Mouse (Mus musculus): Measurements from ENCODE around the gene Scube3. TPM values are rescaled to one million over a fixed set of nuclear protein-coding genes. Genes with fewer than 3 reads are reported as not detected.

Scube3 gene
- polyA plus RNA-seq, 1 experiment from 2014 or later, result 9.4 TPM

- peak overlapping the region; percentile 36; the same call in 1 of the 2 replicates for H3K9ac ChIP-seq
- H3K36me3 ChIP-seq, result peaks cover 4% of the 10 kb centered on the region
- ATAC-seq (ENCODE audit: insufficient number of reproducible peaks, insufficient read depth, low FRiP score, low TSS enrichment, low read depth), result no peak
- no peak overlapping the region for H3K27ac ChIP-seq
- peaks cover 1% of the 10 kb centered on the region; the same call in 1 of the 2 replicates for H3K27me3 ChIP-seq
- peak overlapping the region; percentile 7; the same call in 1 of the 2 replicates for H3K4me2 ChIP-seq
- WGBS, result 60% methylated on average over 8 of the region's 8 CpGs
- H3K4me1 ChIP-seq, result peaks cover 62% of the 10 kb centered on the region
- H3K4me3 ChIP-seq, result no peak overlapping the region
- no peaks in the 10 kb centered on the region for H3K9me3 ChIP-seq
Observed at GRCm38 (mm10) chr17:28149734-28150133, 7.8 kb downstream of the Scube3 start.

DNA sequence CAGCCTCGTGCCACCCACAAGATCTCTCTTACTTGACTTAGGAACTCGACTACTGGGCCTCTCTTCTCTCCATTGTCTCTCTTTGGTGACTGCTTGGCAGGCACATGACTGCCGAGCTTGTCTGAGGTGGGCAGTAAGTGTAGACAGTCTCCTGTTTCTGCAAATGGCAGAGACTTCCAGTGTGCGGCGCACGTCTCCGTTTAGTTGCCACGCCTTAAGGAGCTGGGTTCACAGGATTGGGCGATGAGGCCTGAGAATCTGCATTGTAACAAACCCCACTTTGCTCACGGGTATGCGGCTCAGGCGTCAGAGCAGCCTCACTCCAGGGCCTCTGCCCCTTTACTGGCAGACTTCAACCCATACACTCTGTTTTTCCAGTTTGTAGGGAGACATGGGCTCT lies 8.5 kb downstream of the Scube3 start:
- H3K4me3 ChIP-seq, result no peak overlapping the region
- WGBS, result 72% methylated on average over 12 of the region's 12 CpGs
- H3K4me1 ChIP-seq, result peaks cover 55% of the 10 kb centered on the region
- H3K36me3 ChIP-seq, result peaks cover 11% of the 10 kb centered on the region
- H3K27me3 ChIP-seq, result no peaks in the 10 kb centered on the region; the same call in 1 of the 2 replicates
- no peak overlapping the region for H3K4me2 ChIP-seq
- no peaks in the 10 kb centered on the region for H3K9me3 ChIP-seq
- no peak overlapping the region for H3K27ac ChIP-seq
- ATAC-seq (ENCODE audit: insufficient number of reproducible peaks, insufficient read depth, low FRiP score, low TSS enrichment, low read depth), result no peak
- no peak overlapping the region for H3K9ac ChIP-seq

DNA sequence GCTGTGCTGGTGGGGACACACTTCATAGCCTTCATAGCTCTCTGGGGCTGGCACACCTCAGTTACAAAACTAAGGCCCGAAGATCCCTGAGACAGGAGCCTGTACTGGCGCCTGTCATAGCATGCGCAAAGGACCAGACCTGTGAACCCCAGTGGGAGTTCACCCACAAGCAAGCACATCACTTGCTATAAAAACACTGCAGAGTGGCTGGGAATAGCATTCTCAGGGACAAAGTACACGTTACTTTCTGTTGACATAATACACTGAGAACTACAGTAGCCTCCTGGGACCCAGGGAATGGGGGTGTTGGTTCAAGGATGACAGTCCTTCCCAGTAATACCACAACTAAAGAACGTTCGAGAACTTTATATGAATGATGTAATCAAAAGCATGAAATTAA lies 11.2 kb downstream of the Scube3 start:
- no peak for ATAC-seq (ENCODE audit: insufficient number of reproducible peaks, insufficient read depth, low FRiP score, low TSS enrichment, low read depth)
- Histone ChIP-seq H3K9me3 (no peaks in the 10 kb centered on the region), H3K27ac (no peak overlapping the region), H3K36me3 (peaks cover 32% of the 10 kb centered on the region), H3K27me3 (no peaks in the 10 kb centered on the region; the same call in 1 of the 2 replicates), H3K4me3 (no peak overlapping the region), H3K9ac (no peak overlapping the region), H3K4me1 (peaks cover 30% of the 10 kb centered on the region), H3K4me2 (no peak overlapping the region)
- 71% methylated on average over 6 of the region's 6 CpGs for WGBS

DNA sequence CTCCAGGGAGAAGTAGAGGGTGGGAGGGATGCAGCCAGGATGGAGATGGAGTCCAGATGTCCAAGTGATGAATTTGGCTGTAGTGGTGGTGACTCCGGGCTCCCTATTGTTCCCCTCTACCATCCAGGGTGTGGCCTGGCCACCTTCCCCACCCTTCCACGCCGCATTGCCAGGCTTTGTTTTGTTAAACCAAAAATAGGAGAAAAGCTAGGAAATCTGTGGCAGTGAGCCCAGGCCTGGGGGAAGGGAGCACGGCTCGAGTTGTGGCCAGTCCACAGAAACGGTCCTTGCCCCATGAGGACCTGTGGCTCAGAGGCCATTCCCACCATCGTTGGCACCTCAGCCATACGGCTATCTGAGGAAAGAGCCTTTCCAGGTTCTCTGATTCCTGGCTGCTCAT lies 13.0 kb downstream of the Scube3 start:
- no peaks in the 10 kb centered on the region; the same call in 1 of the 2 replicates for H3K27me3 ChIP-seq
- no peak for ATAC-seq (ENCODE audit: insufficient number of reproducible peaks, insufficient read depth, low FRiP score, low TSS enrichment, low read depth)
- H3K36me3 ChIP-seq, result peaks cover 32% of the 10 kb centered on the region
- WGBS, result 89% methylated on average over 8 of the region's 8 CpGs
- no peaks in the 10 kb centered on the region for H3K9me3 ChIP-seq
- H3K4me1 ChIP-seq, result peaks cover 30% of the 10 kb centered on the region
- H3K27ac ChIP-seq, result no peak overlapping the region
- no peak overlapping the region for H3K4me2 ChIP-seq
- no peak overlapping the region for H3K9ac ChIP-seq
- H3K4me3 ChIP-seq, result no peak overlapping the region

DNA sequence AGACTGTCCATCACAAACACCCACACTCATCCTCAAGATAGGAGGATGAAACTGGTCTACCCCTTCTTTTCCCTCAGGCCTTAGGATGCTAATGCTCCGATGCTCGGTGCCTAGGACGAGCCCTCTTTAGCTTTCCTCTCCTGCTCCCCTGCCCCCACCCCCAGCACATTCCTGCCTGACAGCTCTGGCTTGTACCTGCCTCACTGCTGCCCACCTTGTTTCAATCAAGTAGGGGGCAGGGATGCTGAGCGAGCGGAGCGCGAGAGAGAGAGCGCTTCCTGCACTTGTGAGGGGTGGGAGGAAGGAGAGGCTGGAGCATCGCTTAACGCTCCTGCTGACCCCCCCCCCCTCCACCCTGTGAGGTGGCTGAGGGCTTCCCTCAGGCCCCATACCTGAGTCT lies 18.4 kb downstream of the Scube3 start:
- H3K27ac ChIP-seq, result no peak overlapping the region
- no peak for ATAC-seq (ENCODE audit: insufficient number of reproducible peaks, insufficient read depth, low FRiP score, low TSS enrichment, low read depth)
- H3K4me1 ChIP-seq, result peaks cover 35% of the 10 kb centered on the region
- no peak overlapping the region for H3K4me2 ChIP-seq
- 7% methylated on average over 10 of the region's 10 CpGs for whole genome bisulfite sequencing
- H3K9me3 ChIP-seq, result no peaks in the 10 kb centered on the region
- 0 out of 2 replicates have a peak overlapping the region, but pooled peaks have one; percentile 12 for H3K9ac ChIP-seq
- peaks cover 62% of the 10 kb centered on the region for H3K36me3 ChIP-seq
- H3K4me3 ChIP-seq, result no peak overlapping the region
- peaks cover 24% of the 10 kb centered on the region for H3K27me3 ChIP-seq

GRCm38 (mm10) chr17:28161310-28161881 lies 19.5 kb downstream of the Scube3 start:
- Histone ChIP-seq H3K9ac (no peak overlapping the region), H3K4me2 (no peak overlapping the region), H3K9me3 (no peaks in the 10 kb centered on the region), H3K4me1 (peaks cover 35% of the 10 kb centered on the region), H3K27ac (no peak overlapping the region), H3K27me3 (peaks cover 24% of the 10 kb centered on the region), H3K4me3 (no peak overlapping the region), H3K36me3 (peaks cover 62% of the 10 kb centered on the region)
- 36% methylated on average over 11 of the region's 11 CpGs for WGBS
- ATAC-seq (ENCODE audit: insufficient number of reproducible peaks, insufficient read depth, low FRiP score, low TSS enrichment, low read depth), result no peak

DNA sequence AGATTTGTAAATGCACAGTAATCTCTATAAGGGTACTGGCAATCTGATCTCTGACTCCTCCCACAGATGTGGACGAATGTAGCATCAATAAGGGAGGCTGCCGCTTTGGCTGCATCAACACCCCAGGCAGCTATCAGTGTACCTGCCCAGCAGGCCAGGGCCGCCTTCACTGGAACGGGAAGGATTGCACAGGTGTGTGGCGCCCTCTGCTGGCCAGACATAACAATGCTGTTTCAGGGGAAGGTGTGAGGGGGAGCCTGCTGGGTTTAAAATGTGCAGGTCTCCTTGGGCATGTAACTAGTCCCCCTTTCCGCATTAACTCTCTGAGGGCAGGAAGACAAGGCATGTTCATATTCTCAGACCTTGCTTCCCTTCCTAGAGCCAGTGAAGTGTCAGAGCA lies 21.7 kb downstream of the Scube3 start:
- Histone ChIP-seq H3K36me3 (peaks cover 73% of the 10 kb centered on the region), H3K4me3 (no peak overlapping the region), H3K9me3 (no peaks in the 10 kb centered on the region), H3K4me2 (no peak overlapping the region), H3K4me1 (peaks cover 27% of the 10 kb centered on the region), H3K9ac (no peak overlapping the region), H3K27ac (no peak overlapping the region), H3K27me3 (peaks cover 24% of the 10 kb centered on the region)
- ATAC-seq (ENCODE audit: insufficient number of reproducible peaks, insufficient read depth, low FRiP score, low TSS enrichment, low read depth), result no peak
- WGBS, result 7% methylated on average over 6 of the region's 6 CpGs

- H3K9ac ChIP-seq, result 0 out of 2 replicates have a peak overlapping the region, but pooled peaks have one; percentile 11
- no peak overlapping the region for H3K27ac ChIP-seq
- no peak overlapping the region for H3K4me3 ChIP-seq
- 87% methylated on average over 6 of the region's 6 CpGs for WGBS
- H3K4me1 ChIP-seq, result peaks cover 32% of the 10 kb centered on the region
- H3K9me3 ChIP-seq, result no peaks in the 10 kb centered on the region
- H3K27me3 ChIP-seq, result no peaks in the 10 kb centered on the region
- H3K4me2 ChIP-seq, result no peak overlapping the region
- peaks cover 55% of the 10 kb centered on the region for H3K36me3 ChIP-seq
- ATAC-seq (ENCODE audit: insufficient number of reproducible peaks, insufficient read depth, low FRiP score, low TSS enrichment, low read depth), result no peak
Observed at GRCm38 (mm10) chr17:28170460-28171305, 28.7 kb downstream of the Scube3 start.

- no peak for ATAC-seq (ENCODE audit: insufficient number of reproducible peaks, insufficient read depth, low FRiP score, low TSS enrichment, low read depth)
- Histone ChIP-seq H3K9me3 (no peaks in the 10 kb centered on the region), H3K4me1 (peaks cover 44% of the 10 kb centered on the region), H3K27ac (peak overlapping the region; percentile 60), H3K9ac (peak overlapping the region; percentile 32; the same call in 1 of the 2 replicates), H3K27me3 (no peaks in the 10 kb centered on the region), H3K4me3 (no peak overlapping the region), H3K4me2 (no peak overlapping the region), H3K36me3 (peaks cover 36% of the 10 kb centered on the region)
- WGBS, result 54% methylated on average over 9 of the region's 9 CpGs
Observed at GRCm38 (mm10) chr17:28172690-28173089, 30.7 kb downstream of the Scube3 start.

DNA sequence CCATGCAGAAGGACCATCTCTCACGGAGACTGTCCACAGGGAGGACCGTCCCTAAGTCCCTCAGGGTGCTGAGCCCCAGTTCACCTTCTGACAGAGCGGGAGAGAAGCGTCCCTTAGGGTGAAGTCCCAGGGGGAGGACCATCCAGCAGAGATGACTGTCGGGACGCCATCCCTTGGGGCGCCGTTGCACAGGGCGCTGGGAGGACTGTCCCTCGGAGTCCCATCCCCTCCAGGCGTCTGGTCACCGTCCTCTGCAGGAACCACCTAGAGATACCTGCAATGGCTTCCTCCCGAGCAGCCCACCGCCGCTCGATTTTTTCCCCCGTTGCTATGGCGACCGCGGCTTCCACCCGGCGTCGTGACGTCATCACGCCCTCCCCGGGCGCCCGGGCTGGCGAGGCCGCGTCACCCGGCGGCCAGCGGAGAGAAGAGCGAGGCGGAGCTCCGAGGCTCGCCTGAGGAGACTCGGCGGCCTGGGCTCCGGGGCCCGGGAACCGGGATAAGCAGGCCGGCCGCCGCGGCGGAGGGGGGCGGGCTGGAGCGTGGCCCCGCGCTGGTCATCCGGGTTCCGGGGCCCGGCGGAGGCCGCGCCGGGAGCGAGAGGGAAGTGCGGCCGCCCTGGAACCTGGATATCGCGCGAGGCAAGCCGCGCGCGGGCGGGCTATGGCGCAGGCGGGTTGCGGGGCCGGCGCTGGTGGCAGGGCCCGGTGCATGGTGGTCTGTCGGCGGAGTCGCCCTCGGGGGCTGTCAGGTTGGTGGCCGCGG lies 35.0 kb downstream of the Scube3 start, which contains the start of gene Zfp523:
Gene Zfp523, plus strand, starts transcription at position 355 of the 765 bp plus-strand sequence.
- under 1% methylated on average over 77 of the region's 82 CpGs for WGBS
- H3K4me1 ChIP-seq, result peaks cover 67% of the 10 kb centered on the region
- no peaks in the 10 kb centered on the region for H3K27me3 ChIP-seq
- H3K27ac ChIP-seq, result peak within 1 kb of the TSS; percentile 90
- no peaks in the 10 kb centered on the region for H3K9me3 ChIP-seq
- H3K4me2 ChIP-seq, result peak within 1 kb of the TSS; percentile 96
- H3K4me3 ChIP-seq, result peak within 1 kb of the TSS; percentile 79
- peak within 1 kb of the TSS; percentile 92 for H3K9ac ChIP-seq
- ATAC-seq (ENCODE audit: insufficient number of reproducible peaks, insufficient read depth, low FRiP score, low TSS enrichment, low read depth), result peak; percentile 79
- 0 out of 2 replicates have a peak, but pooled peaks cover 6% of the 10 kb centered on the region for H3K36me3 ChIP-seq

DNA sequence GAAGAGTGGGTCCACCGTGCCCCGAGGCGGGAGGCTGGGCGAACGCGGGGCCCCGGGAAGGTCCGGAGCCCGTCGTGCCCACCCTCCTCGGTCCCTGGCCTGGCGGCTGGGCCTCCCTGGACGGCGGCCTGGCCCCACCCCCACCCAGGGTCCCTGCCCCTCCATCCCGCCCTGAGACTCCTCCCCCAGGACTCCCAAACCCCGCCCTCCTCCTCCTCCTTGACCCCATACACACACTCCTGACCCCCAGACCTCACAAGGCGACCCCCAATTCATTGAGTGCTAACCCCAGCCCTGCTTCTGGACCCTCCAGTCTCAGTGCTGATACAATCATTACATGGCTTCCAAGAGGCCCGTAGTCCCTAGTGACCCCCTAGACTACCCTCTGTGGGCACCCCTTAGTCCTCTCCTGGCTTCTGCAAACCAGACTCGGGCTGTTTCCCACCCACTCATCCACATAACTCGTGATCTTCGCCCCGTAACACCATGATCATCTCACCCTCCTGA lies 35.7 kb downstream of the Scube3 start:
- H3K4me1 ChIP-seq, result peaks cover 66% of the 10 kb centered on the region
- peak overlapping the region; percentile 92 for H3K9ac ChIP-seq
- no peaks in the 10 kb centered on the region for H3K9me3 ChIP-seq
- peak overlapping the region; percentile 79 for H3K4me3 ChIP-seq
- WGBS, result 7% methylated on average over 20 of the region's 22 CpGs
- ATAC-seq (ENCODE audit: insufficient number of reproducible peaks, insufficient read depth, low FRiP score, low TSS enrichment, low read depth), result no peak; the same call in 1 of the 2 replicates
- H3K4me2 ChIP-seq, result peak overlapping the region; percentile 96
- no peaks in the 10 kb centered on the region for H3K27me3 ChIP-seq
- H3K36me3 ChIP-seq, result 0 out of 2 replicates have a peak, but pooled peaks cover 6% of the 10 kb centered on the region
- H3K27ac ChIP-seq, result peak overlapping the region; percentile 90
